Mouse (Mus musculus): Measurements from ENCODE around the gene Snx9. TPM values are rescaled to one million over a fixed set of nuclear protein-coding genes. Genes with fewer than 3 reads are reported as not detected.

Snx9 gene
- polyA plus RNA-seq, 1 experiment from 2014 or later = 27.6 TPM

DNA sequence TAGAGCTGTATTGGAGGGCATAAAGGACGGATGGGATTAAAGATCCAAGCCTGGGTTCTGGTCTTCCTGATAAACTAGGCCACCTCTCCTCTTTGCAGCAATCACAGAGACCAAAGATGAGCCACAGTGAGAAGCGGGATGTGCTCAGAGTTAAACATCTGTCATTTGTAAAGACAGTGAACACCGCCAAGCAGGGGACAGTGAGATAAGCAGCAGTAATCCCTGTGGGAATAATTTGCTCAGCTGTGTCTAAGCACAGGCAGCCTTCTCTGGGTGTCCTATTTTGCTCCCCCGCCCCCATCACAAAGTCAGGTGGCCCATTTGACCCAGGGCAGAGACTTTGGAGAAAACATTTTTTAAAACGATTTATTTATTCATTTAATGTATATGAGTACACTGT is 125.6 kb downstream of the Snx9 start:
- WGBS = 85% methylated on average over 5 of the region's 5 CpGs
- Histone ChIP-seq H3K9ac (ENCODE audit: low read length) (no peak overlapping the region), H3K4me3 (ENCODE audit: low read depth, low read length) (no peak overlapping the region), H3K9me3 (ENCODE audit: control insufficient read depth, low read length) (no peaks in the 10 kb centered on the region), H3K27me3 (ENCODE audit: control insufficient read depth, insufficient read depth, low read length) (no peaks in the 10 kb centered on the region), H3K36me3 (ENCODE audit: control insufficient read depth, insufficient read depth, low read length) (no peaks in the 10 kb centered on the region), H3K4me2 (ENCODE audit: low read depth, severe bottlenecking) (no peak overlapping the region), H3K27ac (replicated peaks; ENCODE audit: low read depth, low read length) (no peak overlapping the region), H3K4me1 (ENCODE audit: control insufficient read depth, insufficient read depth, low read length) (no peaks in the 10 kb centered on the region)
- DNase-seq (ENCODE audit: low spot score) = no peak
- ATAC-seq (ENCODE audit: insufficient number of reproducible peaks, low FRiP score, low TSS enrichment, low read depth) = no peak

DNA sequence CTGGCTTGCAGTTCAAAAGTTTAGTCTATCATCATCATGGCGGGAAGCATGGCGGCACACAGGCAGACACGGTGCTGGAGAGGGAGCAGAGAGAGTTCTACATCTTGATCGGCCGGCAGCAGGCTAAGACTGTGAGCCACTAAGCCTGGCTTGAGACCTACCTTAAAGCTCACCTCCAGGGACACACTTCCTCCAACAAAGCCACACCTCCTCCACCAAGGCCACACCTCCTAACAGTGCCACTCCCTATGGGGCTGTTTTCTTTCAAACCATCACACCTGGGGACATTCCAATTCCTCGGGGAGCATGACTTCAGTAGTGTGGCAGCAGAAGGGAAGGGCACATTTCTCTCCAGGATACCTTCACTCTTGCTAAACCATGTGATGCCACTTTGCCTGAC is 127.4 kb downstream of the Snx9 start:
- Histone ChIP-seq H3K27me3 (ENCODE audit: control insufficient read depth, insufficient read depth, low read length) (no peaks in the 10 kb centered on the region), H3K4me2 (ENCODE audit: low read depth, severe bottlenecking) (no peak overlapping the region), H3K4me3 (ENCODE audit: low read depth, low read length) (no peak overlapping the region), H3K36me3 (ENCODE audit: control insufficient read depth, insufficient read depth, low read length) (no peaks in the 10 kb centered on the region), H3K9me3 (ENCODE audit: control insufficient read depth, low read length) (no peaks in the 10 kb centered on the region), H3K4me1 (ENCODE audit: control insufficient read depth, insufficient read depth, low read length) (no peaks in the 10 kb centered on the region), H3K9ac (ENCODE audit: low read length) (no peak overlapping the region), H3K27ac (replicated peaks; ENCODE audit: low read depth, low read length) (no peak overlapping the region)
- 54% methylated on average over 6 of the region's 6 CpGs for WGBS
- DNase-seq (ENCODE audit: low spot score) (no peak), ATAC-seq (ENCODE audit: insufficient number of reproducible peaks, low FRiP score, low TSS enrichment, low read depth) (no peak)

DNA sequence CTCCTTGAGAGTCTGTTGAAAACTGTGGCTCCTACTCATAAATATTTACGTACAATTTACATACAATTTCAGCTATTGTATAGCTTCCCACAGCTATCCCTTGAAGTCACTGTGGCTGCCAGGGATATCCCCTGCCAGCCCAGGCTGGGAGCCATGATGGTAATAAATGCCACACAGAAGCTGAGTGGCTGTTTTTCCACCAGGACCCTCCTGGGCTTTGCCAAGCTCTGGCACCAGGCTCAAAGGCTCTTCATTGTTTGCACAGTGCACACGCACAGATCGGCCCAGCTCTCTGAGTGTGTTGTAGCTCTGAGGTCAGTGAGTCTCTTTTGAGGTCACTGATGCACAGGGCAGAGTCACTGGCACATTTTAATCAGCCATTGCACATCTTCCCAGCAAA is 128.1 kb downstream of the Snx9 start:
- Histone ChIP-seq H3K9me3 (ENCODE audit: control insufficient read depth, low read length) (no peaks in the 10 kb centered on the region), H3K4me3 (ENCODE audit: low read depth, low read length) (no peak overlapping the region), H3K36me3 (ENCODE audit: control insufficient read depth, insufficient read depth, low read length) (no peaks in the 10 kb centered on the region), H3K4me1 (ENCODE audit: control insufficient read depth, insufficient read depth, low read length) (no peaks in the 10 kb centered on the region), H3K27ac (replicated peaks; ENCODE audit: low read depth, low read length) (no peak overlapping the region), H3K27me3 (ENCODE audit: control insufficient read depth, insufficient read depth, low read length) (no peaks in the 10 kb centered on the region), H3K9ac (ENCODE audit: low read length) (no peak overlapping the region), H3K4me2 (ENCODE audit: low read depth, severe bottlenecking) (no peak overlapping the region)
- 69% methylated on average over 3 of the region's 3 CpGs for WGBS
- ATAC-seq (ENCODE audit: insufficient number of reproducible peaks, low FRiP score, low TSS enrichment, low read depth) (no peak), DNase-seq (ENCODE audit: low spot score) (no peak)

DNA sequence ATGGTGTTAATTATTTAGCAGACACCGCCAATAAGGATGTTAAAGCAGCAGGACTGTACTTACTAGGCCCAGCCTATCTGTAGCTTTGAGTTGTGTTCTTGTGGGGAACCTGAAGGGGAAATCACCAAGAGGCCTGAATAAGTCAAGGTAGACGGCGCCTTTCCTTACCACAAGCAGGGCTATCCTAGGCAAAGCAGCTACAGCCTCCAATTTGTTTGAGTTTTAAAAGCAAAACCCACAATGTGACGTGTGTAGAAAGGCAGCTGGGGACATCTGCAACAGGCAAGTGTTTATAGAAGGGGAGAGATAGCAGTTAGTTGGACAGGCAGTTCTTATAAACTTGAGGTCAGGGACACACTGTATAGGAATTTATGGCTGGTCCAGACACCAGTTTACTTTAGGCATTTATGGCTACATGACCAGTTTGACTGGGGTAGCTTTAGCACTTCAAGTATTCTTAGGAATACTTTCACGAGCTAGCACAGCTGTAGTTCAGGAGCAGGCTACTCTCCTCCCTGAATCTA is 129.2 kb downstream of the Snx9 start:
- H3K9me3 ChIP-seq (ENCODE audit: control insufficient read depth, low read length) = no peaks in the 10 kb centered on the region
- no peak for DNase-seq (ENCODE audit: low spot score)
- H3K4me3 ChIP-seq (ENCODE audit: low read depth, low read length) = no peak overlapping the region
- H3K27me3 ChIP-seq (ENCODE audit: control insufficient read depth, insufficient read depth, low read length) = no peaks in the 10 kb centered on the region
- H3K27ac ChIP-seq (replicated peaks; ENCODE audit: low read depth, low read length) = no peak overlapping the region
- H3K9ac ChIP-seq (ENCODE audit: low read length) = no peak overlapping the region
- H3K4me2 ChIP-seq (ENCODE audit: low read depth, severe bottlenecking) = no peak overlapping the region
- WGBS = 74% methylated on average over 5 of the region's 5 CpGs
- peaks cover under 1% of the 10 kb centered on the region; the same call in 1 of the 2 replicates for H3K4me1 ChIP-seq (ENCODE audit: control insufficient read depth, insufficient read depth, low read length)
- H3K36me3 ChIP-seq (ENCODE audit: control insufficient read depth, insufficient read depth, low read length) = no peaks in the 10 kb centered on the region
- ATAC-seq (ENCODE audit: insufficient number of reproducible peaks, low FRiP score, low TSS enrichment, low read depth) = no peak

DNA sequence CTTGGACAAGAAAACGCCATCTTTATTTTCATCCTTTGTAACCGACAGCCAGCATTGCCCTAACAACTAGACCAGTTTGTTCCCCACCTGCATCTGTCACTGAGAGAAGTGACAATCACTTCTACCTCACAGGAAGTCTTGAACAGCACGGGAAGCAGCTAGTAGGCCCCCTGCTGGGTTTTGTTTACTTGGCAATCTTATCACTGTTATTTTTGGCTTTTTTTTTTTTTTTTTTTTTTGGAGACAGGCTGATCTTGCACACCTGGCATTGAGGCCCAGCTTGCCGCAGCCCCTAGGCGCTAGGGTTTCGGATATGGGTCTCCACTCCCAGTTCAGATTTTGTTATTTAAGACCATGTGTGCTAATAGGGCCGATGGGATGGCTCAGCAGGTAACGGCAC is 132.4 kb downstream of the Snx9 start:
- 76% methylated on average over 8 of the region's 8 CpGs for WGBS
- ATAC-seq (ENCODE audit: insufficient number of reproducible peaks, low FRiP score, low TSS enrichment, low read depth) (no peak), DNase-seq (ENCODE audit: low spot score) (no peak)
- H3K9me3 ChIP-seq (ENCODE audit: control insufficient read depth, low read length) = no peaks in the 10 kb centered on the region
- H3K9ac ChIP-seq (ENCODE audit: low read length) = no peak overlapping the region
- peaks cover 6% of the 10 kb centered on the region; the same call in 1 of the 2 replicates for H3K4me1 ChIP-seq (ENCODE audit: control insufficient read depth, insufficient read depth, low read length)
- H3K27me3 ChIP-seq (ENCODE audit: control insufficient read depth, insufficient read depth, low read length) = no peaks in the 10 kb centered on the region
- no peak overlapping the region for H3K27ac ChIP-seq (replicated peaks; ENCODE audit: low read depth, low read length)
- H3K4me2 ChIP-seq (ENCODE audit: low read depth, severe bottlenecking) = no peak overlapping the region
- H3K36me3 ChIP-seq (ENCODE audit: control insufficient read depth, insufficient read depth, low read length) = no peaks in the 10 kb centered on the region
- H3K4me3 ChIP-seq (ENCODE audit: low read depth, low read length) = no peak overlapping the region

DNA sequence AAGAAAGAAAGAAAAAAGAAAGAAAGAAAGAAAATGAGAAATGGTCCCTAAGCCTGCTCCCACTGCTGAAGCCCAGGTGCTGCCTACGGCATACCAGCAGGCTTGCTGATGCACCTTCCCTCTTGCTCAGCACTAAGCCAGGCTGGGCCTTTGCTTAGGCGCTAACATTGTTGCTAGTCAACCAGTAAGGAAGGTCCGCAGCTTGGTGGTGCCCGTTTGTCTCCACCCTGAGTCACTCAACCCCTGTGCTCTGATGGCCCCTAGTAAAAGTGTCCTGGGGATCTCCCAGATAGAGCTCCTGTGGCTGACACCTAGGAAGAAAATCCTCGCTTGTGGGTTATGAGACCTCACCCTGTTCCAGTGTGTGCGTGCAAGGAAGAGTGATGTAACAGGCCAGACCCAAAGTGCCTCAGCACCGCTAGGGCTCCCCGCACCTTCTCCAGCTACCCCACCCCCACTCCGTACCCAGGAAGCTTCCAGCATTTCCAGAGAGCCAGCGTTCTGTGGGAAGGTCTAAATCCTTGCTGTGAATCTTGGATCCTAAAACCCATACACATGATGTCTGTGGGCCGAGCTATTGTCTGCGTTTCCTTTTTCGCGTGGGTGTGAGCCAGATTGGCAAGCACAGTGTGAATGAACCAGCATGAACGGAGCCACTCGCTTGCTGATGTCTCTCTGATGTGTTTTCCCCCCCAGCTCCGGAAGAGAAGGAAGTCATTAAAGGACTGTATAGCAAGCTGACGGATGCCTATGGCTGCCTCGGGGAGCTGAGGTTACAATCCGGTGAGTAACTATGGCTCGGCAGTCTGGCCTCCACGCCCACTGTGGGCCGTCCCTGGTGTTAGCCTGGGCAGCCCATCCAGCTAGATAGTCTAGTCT is 134.2 kb downstream of the Snx9 start:
- WGBS = 43% methylated on average over 23 of the region's 23 CpGs
- no peaks in the 10 kb centered on the region for H3K36me3 ChIP-seq (ENCODE audit: control insufficient read depth, insufficient read depth, low read length)
- no peak overlapping the region for H3K27ac ChIP-seq (replicated peaks; ENCODE audit: low read depth, low read length)
- H3K4me2 ChIP-seq (ENCODE audit: low read depth, severe bottlenecking) = no peak overlapping the region
- ATAC-seq (ENCODE audit: insufficient number of reproducible peaks, low FRiP score, low TSS enrichment, low read depth) = no peak
- H3K4me3 ChIP-seq (ENCODE audit: low read depth, low read length) = no peak overlapping the region
- peaks cover 6% of the 10 kb centered on the region; the same call in 1 of the 2 replicates for H3K4me1 ChIP-seq (ENCODE audit: control insufficient read depth, insufficient read depth, low read length)
- no peak overlapping the region for H3K9ac ChIP-seq (ENCODE audit: low read length)
- peak; percentile 32 for DNase-seq (ENCODE audit: low spot score)
- H3K27me3 ChIP-seq (ENCODE audit: control insufficient read depth, insufficient read depth, low read length) = no peaks in the 10 kb centered on the region
- no peaks in the 10 kb centered on the region for H3K9me3 ChIP-seq (ENCODE audit: control insufficient read depth, low read length)

DNA sequence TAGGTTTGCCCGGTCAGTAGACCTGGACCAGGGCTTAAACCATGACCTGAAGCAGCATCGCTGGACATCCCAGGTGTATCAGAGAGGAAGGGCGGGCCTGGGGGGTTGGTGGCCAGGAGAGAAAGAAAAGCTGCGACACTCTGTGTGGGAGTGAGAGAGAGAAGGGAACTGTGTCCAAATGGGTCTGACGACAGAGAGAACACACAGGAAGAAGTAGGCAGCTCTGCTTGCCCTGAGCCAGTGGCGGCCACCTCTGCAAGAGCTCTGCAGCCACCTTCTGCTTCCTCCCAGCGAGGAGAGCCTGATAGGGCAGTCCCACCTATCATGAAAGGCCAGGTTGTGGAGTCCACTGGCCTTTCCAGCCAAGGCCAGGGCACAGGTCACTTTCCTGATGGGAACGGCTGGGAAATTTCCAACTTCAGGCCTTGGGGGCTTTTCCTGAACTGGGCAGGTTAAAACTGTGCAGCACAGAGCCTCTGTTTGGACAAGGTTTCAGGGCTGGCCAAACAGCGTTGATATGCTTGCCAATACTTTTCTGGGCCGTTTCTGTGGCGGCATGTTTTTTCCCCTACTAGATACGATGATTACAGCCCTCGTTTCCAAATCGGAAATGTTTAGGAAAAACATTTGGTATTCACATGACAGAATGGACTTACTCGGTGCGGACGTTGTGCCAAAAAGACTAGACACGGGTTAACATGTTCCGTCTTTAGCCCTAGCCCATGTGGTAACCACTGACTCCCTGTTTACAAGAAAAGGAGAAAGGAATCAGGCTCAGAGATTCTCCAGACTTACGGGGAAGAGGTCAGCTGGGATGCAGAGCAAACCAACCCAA is 135.3 kb downstream of the Snx9 start:
- H3K27ac ChIP-seq (replicated peaks; ENCODE audit: low read depth, low read length) = no peak overlapping the region
- H3K4me3 ChIP-seq (ENCODE audit: low read depth, low read length) = no peak overlapping the region
- H3K9me3 ChIP-seq (ENCODE audit: control insufficient read depth, low read length) = no peaks in the 10 kb centered on the region
- no peaks in the 10 kb centered on the region for H3K36me3 ChIP-seq (ENCODE audit: control insufficient read depth, insufficient read depth, low read length)
- WGBS = 80% methylated on average over 20 of the region's 20 CpGs
- ATAC-seq (ENCODE audit: insufficient number of reproducible peaks, low FRiP score, low TSS enrichment, low read depth) = no peak
- no peak for DNase-seq (ENCODE audit: low spot score)
- no peaks in the 10 kb centered on the region for H3K27me3 ChIP-seq (ENCODE audit: control insufficient read depth, insufficient read depth, low read length)
- H3K9ac ChIP-seq (ENCODE audit: low read length) = no peak overlapping the region
- no peak overlapping the region for H3K4me2 ChIP-seq (ENCODE audit: low read depth, severe bottlenecking)
- peaks cover 6% of the 10 kb centered on the region; the same call in 1 of the 2 replicates for H3K4me1 ChIP-seq (ENCODE audit: control insufficient read depth, insufficient read depth, low read length)

DNA sequence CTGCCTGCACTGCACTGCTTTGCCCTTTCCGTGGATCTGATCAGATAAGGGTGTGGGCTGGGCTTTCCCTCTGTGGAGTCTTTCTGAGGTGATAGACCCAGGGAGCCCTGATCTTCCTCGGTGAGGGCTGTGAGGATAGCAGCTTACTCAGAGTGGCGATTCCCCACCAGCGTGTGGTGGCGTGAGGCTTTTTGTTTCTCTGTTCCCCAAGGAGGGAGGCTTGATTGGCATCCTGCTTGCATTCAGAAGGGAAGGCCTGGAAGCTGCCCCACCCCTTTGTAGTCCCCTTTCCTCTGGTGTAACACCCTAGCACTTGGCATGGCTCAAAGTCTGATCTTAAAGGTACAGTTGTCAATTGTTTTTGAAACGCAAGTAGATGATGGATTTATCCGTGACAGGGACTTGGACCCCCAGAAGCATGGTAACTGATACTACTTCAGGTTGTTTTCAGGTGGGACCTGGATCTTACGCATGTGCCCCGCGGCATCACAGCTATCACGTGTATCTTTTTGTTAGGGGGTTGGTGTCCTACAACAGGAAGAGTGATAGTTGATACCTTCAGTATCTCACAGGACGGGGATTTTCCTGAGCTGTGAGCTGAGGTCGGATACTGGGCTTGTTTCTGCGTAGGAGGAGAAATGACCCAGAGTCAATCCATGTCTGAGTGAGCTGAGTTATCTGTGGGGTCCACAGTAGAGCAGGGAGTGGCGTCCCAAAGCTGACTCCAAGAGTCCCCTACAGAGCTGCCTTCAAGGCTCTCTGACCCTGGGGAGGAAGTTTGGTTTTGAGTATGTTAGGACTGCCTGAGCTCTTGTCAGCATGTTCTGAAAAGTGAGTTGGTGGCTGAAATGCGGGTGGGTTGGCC is 136.2 kb downstream of the Snx9 start:
- no peak overlapping the region for H3K27ac ChIP-seq (replicated peaks; ENCODE audit: low read depth, low read length)
- no peak overlapping the region for H3K4me2 ChIP-seq (ENCODE audit: low read depth, severe bottlenecking)
- no peak overlapping the region for H3K9ac ChIP-seq (ENCODE audit: low read length)
- no peaks in the 10 kb centered on the region for H3K27me3 ChIP-seq (ENCODE audit: control insufficient read depth, insufficient read depth, low read length)
- H3K4me1 ChIP-seq (ENCODE audit: control insufficient read depth, insufficient read depth, low read length) = peaks cover 6% of the 10 kb centered on the region; the same call in 1 of the 2 replicates
- H3K9me3 ChIP-seq (ENCODE audit: control insufficient read depth, low read length) = no peaks in the 10 kb centered on the region
- ATAC-seq (ENCODE audit: insufficient number of reproducible peaks, low FRiP score, low TSS enrichment, low read depth) (no peak), DNase-seq (ENCODE audit: low spot score) (no peak)
- 57% methylated on average over 16 of the region's 16 CpGs for WGBS
- H3K36me3 ChIP-seq (ENCODE audit: control insufficient read depth, insufficient read depth, low read length) = no peaks in the 10 kb centered on the region
- H3K4me3 ChIP-seq (ENCODE audit: low read depth, low read length) = no peak overlapping the region

Data from limb, embryonic 11.5 days (tissue).